Mouse (Mus musculus): ENCODE data around the gene 0610010K14Rik.

The 0610010K14Rik gene

GRCm38 (mm10) chr11:70215301-70215700 lies 22.4 kb downstream of the 0610010K14Rik start:
- no peak for DNase-seq (ENCODE audit: low read depth)

- no peak for DNase-seq (ENCODE audit: low read depth)
Measured at GRCm38 (mm10) chr11:70214856-70215209, 22.9 kb downstream of the 0610010K14Rik start.

- DNase-seq (ENCODE audit: low read depth), result no peak
Measured at GRCm38 (mm10) chr11:70214191-70214855, 23.4 kb downstream of the 0610010K14Rik start.

GRCm38 (mm10) chr11:70213736-70214135 lies 24.0 kb downstream of the 0610010K14Rik start:
- DNase-seq (ENCODE audit: low read depth), result no peak

GRCm38 (mm10) chr11:70212896-70213295 lies 24.8 kb downstream of the 0610010K14Rik start:
- peak; percentile 87 for DNase-seq (ENCODE audit: low read depth)

- peak; percentile 70 for DNase-seq (ENCODE audit: low read depth)
Measured at GRCm38 (mm10) chr11:70212423-70212822, 25.3 kb downstream of the 0610010K14Rik start, which contains the start of gene Slc16a11. Slc16a11 (plus strand) TSS chr11:70212752.

GRCm38 (mm10) chr11:70211972-70212371 lies 25.7 kb downstream of the 0610010K14Rik start:
- DNase-seq (ENCODE audit: low read depth), result no peak

GRCm38 (mm10) chr11:70210681-70211080 lies 27.0 kb downstream of the 0610010K14Rik start:
- peak; percentile 71 for DNase-seq (ENCODE audit: low read depth)

GRCm38 (mm10) chr11:70208778-70209388 lies 28.8 kb downstream of the 0610010K14Rik start:
- DNase-seq (ENCODE audit: low read depth), result no peak

GRCm38 (mm10) chr11:70207283-70207682 lies 30.4 kb downstream of the 0610010K14Rik start:
- no peak for DNase-seq (ENCODE audit: low read depth)

GRCm38 (mm10) chr11:70206801-70207200 lies 30.9 kb downstream of the 0610010K14Rik start:
- no peak for DNase-seq (ENCODE audit: low read depth)

- DNase-seq (ENCODE audit: low read depth), result peak; percentile 93
Measured at GRCm38 (mm10) chr11:70201691-70202090, 36.0 kb downstream of the 0610010K14Rik start.

GRCm38 (mm10) chr11:70200036-70200608 lies 37.6 kb downstream of the 0610010K14Rik start:
- DNase-seq (ENCODE audit: low read depth), result peak; percentile 54

GRCm38 (mm10) chr11:70199107-70199506 lies 38.6 kb downstream of the 0610010K14Rik start:
- no peak for DNase-seq (ENCODE audit: low read depth)

- DNase-seq (ENCODE audit: low read depth), result peak; percentile 94
Measured at GRCm38 (mm10) chr11:70198332-70198731, 39.4 kb downstream of the 0610010K14Rik start.

GRCm38 (mm10) chr11:70193354-70194285 lies 44.1 kb downstream of the 0610010K14Rik start:
- DNase-seq (ENCODE audit: low read depth), result peak; percentile 68

GRCm38 (mm10) chr11:70192157-70192556 lies 45.6 kb downstream of the 0610010K14Rik start:
- peak; percentile 77 for DNase-seq (ENCODE audit: low read depth)

- peak; percentile 46 for DNase-seq (ENCODE audit: low read depth)
Measured at GRCm38 (mm10) chr11:70191188-70191587, 46.5 kb downstream of the 0610010K14Rik start.

GRCm38 (mm10) chr11:70189319-70190134 lies 48.2 kb downstream of the 0610010K14Rik start:
- peak; percentile 93 for DNase-seq (ENCODE audit: low read depth)

Data from NIH3T3 (cell line).